Mouse (Mus musculus) kidney, adult 2 months (tissue): Measurements from ENCODE around the gene F13b.

Experiments used
- CTCF ChIP-seq: fragments of 200-500 bp; conservative IDR thresholded peaks from 2 replicates; pipeline ENCODE4 v1.5.1; 2011; ENCODE audit warnings: low read depth, mild to moderate bottlenecking, control low read depth, low read length, moderate library complexity, mixed read lengths; ENCODE audit not compliant: insufficient read depth, insufficient read length
- POLR2A ChIP-seq: fragments of 200-500 bp; IDR thresholded peaks from one replicate; pipeline ENCODE4 v1.6.1; 2011; ENCODE audit warnings: low read depth, low read length, control low read depth

DNA sequence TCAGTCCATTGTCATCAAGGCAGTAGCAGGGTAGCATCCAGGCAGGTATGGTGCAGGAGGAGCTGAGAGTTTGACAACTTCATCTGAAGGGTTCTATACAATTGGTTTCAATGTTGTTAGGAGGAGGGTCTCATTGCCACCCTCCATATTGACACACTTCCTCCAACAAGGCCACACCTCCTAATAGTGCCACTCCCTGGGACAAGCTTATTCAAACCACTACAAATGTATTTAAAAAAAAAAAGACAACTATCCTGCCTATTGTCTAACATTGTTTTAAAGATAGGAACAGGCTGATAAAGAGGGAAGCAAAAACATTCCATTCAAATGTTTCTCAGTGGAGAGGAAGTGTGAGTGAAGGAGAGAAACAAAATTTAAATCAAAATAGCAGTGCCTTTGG, 1.8 kb upstream of the F13b start:
- no peak for TF ChIP-seq POLR2A
- TF ChIP-seq CTCF, result no peak
